Mouse (Mus musculus) cerebellum, adult 18-20 months (tissue): ENCODE results near the gene Mcrip2.
A peak's percentile ranks its signal among the peaks of the same experiment; 100 is the strongest.

Experiments used
- DNase-seq, 2 experiments: peaks; one replicate each; pipeline ENCODE4 v3.0.0; 2021

The Mcrip2 gene

GRCm38 (mm10) chr17:25833291-25833663, 35.3 kb downstream of the Mcrip2 start, which contains the start of gene Stub1:
TSS of gene Stub1 (minus strand) at chr17:25833404.
- peak; percentile 85 to 90 for DNase-seq

DNA sequence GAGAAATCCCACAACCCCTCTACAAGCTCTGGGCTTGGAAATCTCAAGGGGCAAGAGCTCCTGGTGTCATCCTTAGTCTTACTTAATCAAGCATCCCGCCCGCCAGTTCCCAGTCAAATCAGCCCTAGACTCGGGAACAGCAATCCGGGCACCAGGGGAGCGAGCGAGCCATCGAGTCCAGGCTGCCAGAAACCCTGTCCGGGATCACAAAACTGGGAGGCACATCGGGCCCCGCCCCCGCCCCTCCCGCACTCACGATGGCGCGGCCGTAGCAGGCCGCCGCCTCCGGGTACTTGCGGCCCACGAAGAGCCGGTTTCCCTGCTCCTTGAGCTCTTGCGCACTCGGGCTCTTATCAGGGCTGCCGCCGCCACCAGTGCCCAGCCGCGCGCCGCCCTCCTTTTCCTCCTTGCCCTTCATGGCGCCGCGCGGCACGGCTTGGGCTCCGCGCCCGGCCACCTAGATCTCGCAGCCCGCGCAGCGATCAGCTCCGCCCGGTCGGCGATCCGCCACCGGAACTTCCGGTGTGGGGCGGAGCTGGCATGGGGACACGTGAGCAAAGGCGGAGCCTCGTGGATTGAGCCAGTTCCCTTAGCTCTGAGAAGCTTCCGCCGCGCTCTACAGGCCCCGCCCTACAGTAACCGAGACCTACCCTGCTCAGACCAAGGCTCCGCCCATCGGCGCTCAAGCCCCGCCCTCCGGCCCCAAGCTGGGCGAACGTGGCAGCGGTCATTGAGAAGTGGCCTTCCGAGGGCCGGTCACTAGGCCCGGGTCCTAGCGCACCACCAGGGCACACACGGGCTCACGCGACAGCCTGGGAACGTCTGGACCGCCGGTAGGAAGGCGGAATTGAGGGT, 35.9 kb downstream of the Mcrip2 start:
- peak; percentile 99 for DNase-seq

DNA sequence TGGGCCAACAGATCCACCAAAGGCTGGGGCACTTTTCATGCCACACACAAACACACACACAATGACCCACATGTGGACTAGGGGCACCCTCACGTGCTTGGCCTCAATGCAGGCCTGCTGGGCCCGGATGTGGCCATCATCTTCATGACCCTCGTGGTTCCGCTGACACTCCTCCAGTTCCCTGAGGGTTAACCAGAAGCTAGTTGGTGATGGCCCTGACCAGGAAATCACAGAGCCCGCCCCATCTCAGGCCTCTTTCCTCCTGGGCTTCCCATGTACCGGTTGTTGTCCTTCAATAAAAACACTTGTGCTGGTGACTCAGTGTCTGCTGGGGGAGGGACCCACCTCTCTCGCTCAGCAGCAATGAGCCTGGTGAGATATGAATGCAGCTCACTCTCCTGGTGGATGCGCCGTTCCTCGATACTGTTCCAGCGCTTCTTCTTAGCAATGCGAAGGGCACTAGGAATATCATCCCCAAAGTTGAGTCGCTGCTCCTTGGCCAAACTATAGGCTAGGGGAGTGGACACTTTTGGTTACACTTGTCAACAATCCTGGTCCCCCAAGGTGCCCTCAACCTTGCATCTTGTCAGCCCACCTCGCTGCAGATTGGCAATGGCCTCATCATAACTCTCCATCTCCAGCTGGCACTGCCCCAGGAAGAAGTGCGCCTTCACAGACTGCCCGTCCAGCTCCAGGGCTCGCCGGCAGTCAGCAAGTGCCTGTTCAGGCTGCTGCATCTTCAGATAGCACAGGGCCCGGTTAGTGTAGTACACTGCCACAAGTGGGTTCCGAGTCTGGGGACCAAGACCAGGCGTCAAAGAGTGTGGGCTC, 36.9 kb downstream of the Mcrip2 start:
- DNase-seq: peak; percentile 53 to 60

DNA sequence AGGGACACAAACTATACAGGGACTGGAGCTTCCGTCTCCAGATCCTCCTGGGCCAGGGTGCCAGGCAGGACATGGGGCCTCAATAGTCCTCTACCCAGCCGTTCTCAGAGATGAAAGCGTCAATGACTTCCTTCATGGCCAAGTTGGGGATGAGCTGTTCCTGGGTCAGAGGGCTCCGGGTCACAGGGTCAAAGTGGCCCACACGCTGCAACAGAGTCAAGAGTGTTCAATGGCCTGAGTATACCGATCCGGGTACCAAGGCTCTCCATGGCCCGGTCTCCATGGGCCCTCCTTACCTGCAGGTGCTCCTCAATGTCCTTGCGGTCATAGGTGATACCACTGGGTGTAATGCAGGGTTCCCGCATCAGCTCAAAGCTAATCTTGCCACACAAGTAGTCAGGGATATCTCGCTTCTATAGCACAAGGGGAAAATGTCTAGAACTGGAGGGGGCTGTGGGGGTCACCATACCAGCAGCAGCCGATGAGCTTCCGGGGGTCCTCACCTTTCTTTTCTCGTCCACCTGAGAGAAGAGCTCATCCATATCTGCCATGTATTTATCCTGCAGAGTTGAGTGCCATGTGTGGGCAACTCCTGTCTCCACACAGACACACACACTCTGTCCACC, 37.6 kb downstream of the Mcrip2 start:
- DNase-seq: no peak

- no peak for DNase-seq
Measured at GRCm38 (mm10) chr17:25830200-25830753, 38.3 kb downstream of the Mcrip2 start.

DNA sequence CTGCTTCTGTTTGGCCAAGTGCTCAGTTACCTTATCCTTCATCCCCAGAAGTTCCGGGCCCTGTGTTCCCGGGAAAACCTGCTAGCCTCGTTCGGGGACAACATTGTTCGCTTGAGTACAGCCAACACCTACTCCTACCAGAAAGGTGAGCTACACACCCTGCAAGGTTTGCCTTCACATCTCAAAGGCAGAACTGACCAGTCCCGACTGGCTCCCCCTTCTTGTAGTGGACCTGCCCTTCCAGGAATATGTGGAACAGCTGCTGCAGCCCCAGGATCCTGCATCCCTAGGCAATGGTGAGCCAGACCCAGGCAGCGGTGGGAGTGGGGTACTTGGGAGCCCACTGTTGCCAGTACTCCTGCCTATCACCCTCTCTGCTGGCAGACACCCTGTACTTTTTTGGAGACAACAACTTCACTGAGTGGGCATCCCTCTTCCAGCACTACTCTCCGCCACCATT, 39.0 kb downstream of the Mcrip2 start:
- peak in 1 of 2 experiments; percentile 26 for DNase-seq

DNA sequence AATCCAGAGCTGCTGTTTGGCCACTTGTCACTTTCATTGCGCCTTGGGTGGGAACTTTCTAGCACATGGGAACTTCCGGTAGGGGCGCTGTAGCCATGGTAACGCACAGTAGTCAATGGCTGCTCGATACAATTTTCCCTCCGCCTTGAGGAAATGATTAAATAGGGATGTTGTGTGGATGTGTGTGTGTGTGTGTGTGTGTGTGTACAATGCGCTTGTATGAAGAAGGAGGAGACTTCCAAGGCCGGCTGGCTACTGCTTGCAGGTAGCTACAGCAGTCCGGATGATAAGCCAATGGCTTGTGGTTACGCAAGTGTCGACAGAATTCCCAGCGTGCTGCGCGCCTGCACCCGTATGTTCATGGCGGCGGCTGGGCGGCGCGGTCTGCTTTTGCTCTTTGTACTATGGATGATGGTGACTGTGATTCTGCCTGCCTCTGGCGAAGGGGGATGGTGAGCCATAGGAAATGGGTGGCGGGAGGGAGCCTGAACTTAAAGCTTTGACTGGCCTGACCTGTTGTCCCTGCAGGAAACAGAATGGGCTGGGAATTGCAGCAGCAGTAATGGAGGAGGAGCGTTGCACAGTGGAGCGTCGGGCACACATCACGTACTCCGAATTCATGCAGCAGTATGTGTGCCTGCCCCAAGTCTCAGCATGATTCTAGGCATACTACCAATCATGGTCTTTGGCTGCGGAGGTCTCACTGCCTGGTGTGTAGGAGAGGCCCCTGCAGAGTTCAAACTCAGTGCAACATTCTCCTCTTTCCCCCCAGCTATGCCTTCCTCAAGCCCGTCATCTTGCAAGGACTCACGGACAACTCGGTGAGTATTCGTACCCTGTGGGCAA, 39.6 kb downstream of the Mcrip2 start, which contains the start of gene Jmjd8:
Gene Jmjd8 (plus strand): TSS at position 156 of the 846 bp plus-strand sequence.
- DNase-seq: peak; percentile 86 to 87

GRCm38 (mm10) chr17:25828223-25828594, 40.4 kb downstream of the Mcrip2 start:
- DNase-seq: peak in 1 of 2 experiments; percentile 25

GRCm38 (mm10) chr17:25827546-25828222, 40.9 kb downstream of the Mcrip2 start:
- DNase-seq: no peak

DNA sequence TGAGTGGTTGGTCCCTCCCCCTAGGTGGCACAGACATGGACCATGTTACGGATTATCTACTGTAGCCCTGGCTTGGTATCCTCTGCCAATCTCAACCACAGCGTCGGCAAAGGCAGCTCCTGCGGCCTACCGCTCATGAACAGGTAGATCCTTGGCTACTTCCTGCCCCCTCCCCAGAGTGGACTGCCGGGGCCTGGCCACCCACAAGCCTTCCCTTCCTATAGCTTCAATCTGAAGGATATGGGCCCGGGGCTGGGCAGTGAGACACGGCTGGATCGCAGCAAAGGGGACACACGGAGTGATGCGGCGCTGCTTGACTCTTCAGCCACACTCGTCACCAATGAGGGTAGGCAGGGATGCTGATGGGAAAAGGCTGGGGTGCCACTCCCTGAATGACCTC, 41.6 kb downstream of the Mcrip2 start:
- no peak for DNase-seq

GRCm38 (mm10) chr17:25825984-25826570, 42.5 kb downstream of the Mcrip2 start:
- DNase-seq: no peak

DNA sequence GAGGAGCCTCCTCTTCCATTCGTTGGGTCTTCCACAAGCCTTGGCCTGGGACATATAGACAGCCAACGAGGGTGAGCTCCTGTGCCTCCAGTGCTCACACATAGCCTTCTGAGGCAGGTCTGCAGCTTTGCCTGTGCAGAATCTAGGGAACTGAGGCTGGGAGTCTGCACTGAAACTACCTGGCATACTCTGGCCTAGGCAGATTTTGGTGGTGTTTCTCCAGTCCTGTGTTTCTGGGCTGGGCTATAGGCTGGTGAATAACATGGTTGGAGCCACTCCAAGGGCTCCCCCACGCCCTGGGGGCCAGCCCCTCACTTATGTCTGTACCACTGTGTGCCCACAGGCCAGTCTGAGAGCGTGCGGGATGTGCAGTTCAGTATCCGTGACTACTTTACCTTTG, 43.3 kb downstream of the Mcrip2 start:
- DNase-seq: peak in 1 of 2 experiments; percentile 23

GRCm38 (mm10) chr17:25824362-25825142, 44.0 kb downstream of the Mcrip2 start:
- DNase-seq: no peak

DNA sequence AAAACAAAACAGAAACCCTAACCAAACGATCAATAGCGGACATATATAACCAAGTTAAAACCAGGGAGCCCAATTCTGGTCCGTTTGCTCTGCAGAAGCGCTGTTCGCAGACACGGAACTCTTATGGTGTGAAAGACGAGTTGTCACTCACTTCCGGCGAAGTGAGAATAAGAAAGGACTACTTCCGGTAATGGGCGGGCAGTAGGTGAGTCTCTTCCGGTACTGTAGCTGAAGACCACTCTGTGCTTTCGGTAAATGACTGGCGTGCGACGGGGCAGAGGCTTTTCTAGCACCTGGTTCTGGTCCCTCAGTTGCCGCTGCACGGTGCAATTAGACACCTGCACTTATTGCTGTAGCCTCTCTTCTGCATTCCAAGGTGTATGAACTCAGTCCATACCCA, 45.1 kb downstream of the Mcrip2 start, which contains the start of gene Wdr24:
Gene Wdr24 (plus strand): TSS at position 176 of the 400 bp plus-strand sequence.
- DNase-seq: peak; percentile 75 to 84

- peak in 1 of 2 experiments; percentile 14 for DNase-seq
Measured at GRCm38 (mm10) chr17:25818851-25819780, 49.4 kb downstream of the Mcrip2 start.

GRCm38 (mm10) chr17:25817662-25818061, 50.9 kb downstream of the Mcrip2 start:
- peak in 1 of 2 experiments; percentile 9 for DNase-seq
